Mouse (Mus musculus): Measurements from ENCODE around the gene Plod3.

- no peak for TF ChIP-seq CTCF (IDR thresholded peaks at IDR 0.05)
- TF ChIP-seq EP300 (IDR thresholded peaks at IDR 0.05): no peak
Observed at GRCm38 (mm10) chr5:136940845-136941560, 45.8 kb upstream of the Plod3 start.

All from lung, postnatal 0 days (tissue).